Mouse (Mus musculus) liver, embryonic 15.5 days (tissue): ENCODE data around the gene Rrnad1. TPM values are rescaled to one million over a fixed set of nuclear protein-coding genes. Genes with fewer than 3 reads are reported as not detected.

ENCODE experiments used
- ATAC-seq: fragments of 200-750 bp; cut with Nextera tagmentation; 2 replicates; pipeline ENCODE4 v1.8.0; 2017; ENCODE audit warnings: moderate number of reproducible peaks, mild to moderate bottlenecking, moderate library complexity; ENCODE audit not compliant: insufficient read depth
- H3K27ac ChIP-seq: fragments of 300-500 bp; sonication (generic); replicated peaks from 2 replicates; pipeline ENCODE4 v1.5.1; 2015; ENCODE audit warnings: mild to moderate bottlenecking, inconsistent platforms
- H3K27me3 ChIP-seq: fragments of 300-500 bp; sonication (generic); 2 replicates; pipeline ENCODE4 v1.6.1; 2015; ENCODE audit warnings: mild to moderate bottlenecking, inconsistent platforms
- H3K36me3 ChIP-seq: fragments of 300-500 bp; sonication (generic); replicated peaks from 2 replicates; pipeline ENCODE4 v1.6.1; 2015; ENCODE audit warnings: moderate library complexity, mild to moderate bottlenecking, inconsistent platforms
- H3K4me1 ChIP-seq: fragments of 300-500 bp; sonication (generic); replicated peaks from 2 replicates; pipeline ENCODE4 v1.6.1; 2015; ENCODE audit warnings: inconsistent platforms
- H3K4me2 ChIP-seq: fragments of 300-500 bp; sonication (generic); 2 replicates; pipeline ENCODE4 v1.6.1; 2015; ENCODE audit warnings: moderate library complexity, mild to moderate bottlenecking, inconsistent platforms
- H3K4me3 ChIP-seq: fragments of 300-500 bp; sonication (generic); replicated peaks from 2 replicates; pipeline ENCODE4 v1.5.1; 2015; ENCODE audit warnings: mild to moderate bottlenecking, inconsistent platforms
- H3K9ac ChIP-seq: fragments of 300-500 bp; sonication (generic); 2 replicates; pipeline ENCODE4 v1.6.1; 2015; ENCODE audit warnings: moderate library complexity, mild to moderate bottlenecking, inconsistent platforms
- H3K9me3 ChIP-seq: fragments of 300-500 bp; sonication (generic); replicated peaks from 2 replicates; pipeline ENCODE4 v1.6.1; 2016; ENCODE audit warnings: inconsistent platforms
- WGBS: fragments of 180-500 bp; shearing (Covaris S2); methylation state at CpG from one replicate; pipeline ENCODE4 v1.1.7; 2015; ENCODE audit warnings: mixed read lengths; ENCODE audit not compliant: insufficient replicate concordance; 5-methylcytosine and 5-hydroxymethylcytosine counted together
- polyA plus RNA-seq: library from polyadenylated mRNA; unstranded; fragments of >200 nt; fragmentation: Nextera tagmentation; extraction: Ambion mirVana; gene quantifications from 2 replicates; pipeline ENCODE4 v1.2.1, GENCODE M21; 2015

Rrnad1 gene
- polyA plus RNA-seq, 1 experiment from 2014 or later = 5.6 TPM

- H3K9ac ChIP-seq = no peak within 1 kb of the TSS
- H3K36me3 ChIP-seq = 0 out of 2 replicates have a peak, but pooled peaks cover under 1% of the 10 kb centered on the region
- peaks cover 95% of the 10 kb centered on the region for H3K27me3 ChIP-seq
- H3K4me3 ChIP-seq = peak within 1 kb of the TSS; percentile 17
- 3% methylated on average over 35 of the region's 35 CpGs for WGBS
- H3K4me1 ChIP-seq = peaks cover 26% of the 10 kb centered on the region
- no peak within 1 kb of the TSS for H3K27ac ChIP-seq
- no peak for ATAC-seq
- no peaks in the 10 kb centered on the region for H3K9me3 ChIP-seq
- H3K4me2 ChIP-seq = peak within 1 kb of the TSS; percentile 44
Measured at GRCm38 (mm10) chr3:87948378-87949265, 18.1 kb upstream of the Rrnad1 start, which contains the start of gene Crabp2. Crabp2 (plus strand) TSS chr3:87948666.

GRCm38 (mm10) chr3:87947811-87948199 is 17.3 kb upstream of the Rrnad1 start:
- H3K9ac ChIP-seq = no peak overlapping the region
- no peak overlapping the region for H3K4me3 ChIP-seq
- peaks cover 26% of the 10 kb centered on the region for H3K4me1 ChIP-seq
- H3K4me2 ChIP-seq = peak overlapping the region; percentile 44
- H3K27ac ChIP-seq = no peak overlapping the region
- H3K9me3 ChIP-seq = no peaks in the 10 kb centered on the region
- peaks cover 87% of the 10 kb centered on the region for H3K27me3 ChIP-seq
- peaks cover 8% of the 10 kb centered on the region; the same call in 1 of the 2 replicates for H3K36me3 ChIP-seq
- no peak for ATAC-seq
- WGBS = 3% methylated on average over 17 of the region's 17 CpGs

- Histone ChIP-seq H3K27ac (no peak overlapping the region), H3K4me1 (peaks cover 23% of the 10 kb centered on the region), H3K9ac (no peak overlapping the region), H3K27me3 (peaks cover 81% of the 10 kb centered on the region), H3K36me3 (peaks cover 13% of the 10 kb centered on the region), H3K4me2 (peak overlapping the region; percentile 44), H3K9me3 (no peaks in the 10 kb centered on the region), H3K4me3 (no peak overlapping the region)
- WGBS = 4% methylated on average over 26 of the region's 26 CpGs
- no peak for ATAC-seq
Measured at GRCm38 (mm10) chr3:87947056-87947810, 16.7 kb upstream of the Rrnad1 start.

- H3K4me1 ChIP-seq = peaks cover 23% of the 10 kb centered on the region
- no peak for ATAC-seq
- H3K4me3 ChIP-seq = no peak overlapping the region
- H3K36me3 ChIP-seq = peaks cover 20% of the 10 kb centered on the region
- H3K9me3 ChIP-seq = no peaks in the 10 kb centered on the region
- no peak overlapping the region for H3K27ac ChIP-seq
- peaks cover 74% of the 10 kb centered on the region for H3K27me3 ChIP-seq
- no peak overlapping the region for H3K9ac ChIP-seq
- 15% methylated on average over 1 of the region's 1 CpGs for WGBS
- no peak overlapping the region for H3K4me2 ChIP-seq
Measured at GRCm38 (mm10) chr3:87946541-87946860, 16.0 kb upstream of the Rrnad1 start.

GRCm38 (mm10) chr3:87945781-87946540 is 15.4 kb upstream of the Rrnad1 start:
- H3K27me3 ChIP-seq = peaks cover 68% of the 10 kb centered on the region
- 25% methylated on average over 12 of the region's 12 CpGs for WGBS
- H3K4me3 ChIP-seq = no peak overlapping the region
- no peak for ATAC-seq
- no peak overlapping the region for H3K4me2 ChIP-seq
- no peak overlapping the region for H3K9ac ChIP-seq
- H3K4me1 ChIP-seq = peaks cover 23% of the 10 kb centered on the region
- H3K36me3 ChIP-seq = peaks cover 26% of the 10 kb centered on the region
- no peaks in the 10 kb centered on the region for H3K9me3 ChIP-seq
- no peak overlapping the region for H3K27ac ChIP-seq

GRCm38 (mm10) chr3:87944838-87945600 is 14.5 kb upstream of the Rrnad1 start:
- Histone ChIP-seq H3K4me2 (no peak overlapping the region), H3K9me3 (no peaks in the 10 kb centered on the region), H3K27me3 (peaks cover 59% of the 10 kb centered on the region), H3K27ac (no peak overlapping the region), H3K4me1 (peaks cover 23% of the 10 kb centered on the region), H3K9ac (no peak overlapping the region), H3K4me3 (no peak overlapping the region), H3K36me3 (peaks cover 34% of the 10 kb centered on the region)
- ATAC-seq = no peak
- 37% methylated on average over 4 of the region's 4 CpGs for WGBS

GRCm38 (mm10) chr3:87943586-87943985 is 13.1 kb upstream of the Rrnad1 start:
- Histone ChIP-seq H3K27ac (no peak overlapping the region), H3K9me3 (no peaks in the 10 kb centered on the region), H3K9ac (no peak overlapping the region), H3K4me3 (no peak overlapping the region), H3K27me3 (peaks cover 44% of the 10 kb centered on the region), H3K4me2 (no peak overlapping the region), H3K36me3 (peaks cover 48% of the 10 kb centered on the region), H3K4me1 (peaks cover 17% of the 10 kb centered on the region)
- whole genome bisulfite sequencing = 70% methylated on average over 7 of the region's 7 CpGs
- no peak for ATAC-seq

- ATAC-seq = no peak
- Histone ChIP-seq H3K9me3 (no peaks in the 10 kb centered on the region), H3K27me3 (peaks cover 33% of the 10 kb centered on the region), H3K27ac (no peak overlapping the region), H3K4me1 (peaks cover 6% of the 10 kb centered on the region; the same call in 1 of the 2 replicates), H3K36me3 (peaks cover 60% of the 10 kb centered on the region), H3K4me3 (no peak overlapping the region), H3K9ac (no peak overlapping the region), H3K4me2 (no peak overlapping the region)
- WGBS = 84% methylated on average over 2 of the region's 2 CpGs
Measured at GRCm38 (mm10) chr3:87942471-87942870, 12.0 kb upstream of the Rrnad1 start.

GRCm38 (mm10) chr3:87940611-87941010 is 10.1 kb upstream of the Rrnad1 start:
- WGBS = 84% methylated on average over 5 of the region's 5 CpGs
- Histone ChIP-seq H3K36me3 (peaks cover 77% of the 10 kb centered on the region), H3K4me2 (no peak overlapping the region), H3K9me3 (no peaks in the 10 kb centered on the region), H3K4me1 (peaks cover 6% of the 10 kb centered on the region; the same call in 1 of the 2 replicates), H3K27ac (no peak overlapping the region), H3K9ac (no peak overlapping the region), H3K4me3 (no peak overlapping the region), H3K27me3 (peaks cover 15% of the 10 kb centered on the region)
- no peak for ATAC-seq

GRCm38 (mm10) chr3:87935776-87936175 is 5.3 kb upstream of the Rrnad1 start:
- no peak overlapping the region for H3K9ac ChIP-seq
- peaks cover 42% of the 10 kb centered on the region for H3K4me1 ChIP-seq
- H3K4me2 ChIP-seq = no peak overlapping the region
- 95% methylated on average over 2 of the region's 2 CpGs for WGBS
- no peak for ATAC-seq
- H3K4me3 ChIP-seq = no peak overlapping the region
- H3K27ac ChIP-seq = no peak overlapping the region
- no peaks in the 10 kb centered on the region for H3K27me3 ChIP-seq
- peaks cover 88% of the 10 kb centered on the region for H3K36me3 ChIP-seq
- no peaks in the 10 kb centered on the region for H3K9me3 ChIP-seq
